Mouse (Mus musculus) E14TG2a.4 (cell line): ENCODE data around the gene A430078G23Rik.

ENCODE experiments used
- CTCF ChIP-seq: conservative IDR thresholded peaks from 2 replicates; pipeline ENCODE4 v1.5.1; 2014; ENCODE audit warnings: low read length
- NANOG ChIP-seq: IDR thresholded peaks from 2 replicates; pipeline ENCODE4 v1.6.1; 2014; ENCODE audit warnings: borderline replicate concordance, low read length, mixed read lengths
- POU5F1 ChIP-seq: IDR thresholded peaks from 2 replicates; pipeline ENCODE4 v1.6.1; 2014; ENCODE audit warnings: low read length, borderline replicate concordance

- TF ChIP-seq CTCF (no peak), POU5F1 (no peak), NANOG (no peak)
Measured at GRCm38 (mm10) chr8:3392771-3393710, 39.8 kb downstream of the A430078G23Rik start, which contains the start of gene Arhgef18.
